In genomic region chr12:80061810-80062209, GRCm38 (mm10) we compare ENCODE assay signal across 11 mouse cellular contexts. TPM values are rescaled to one million over a fixed set of nuclear protein-coding genes. Genes with fewer than 3 reads are reported as not detected.
DNase-seq lines count a peak whose midpoint lies in the region; ATAC-seq and TF ChIP-seq lines count a peak whose summit lies in the region.
"Had no signal": no experiment of that assay in that cellular context is flagged by ENCODE, and none has a peak within 500 bp of the region (broad histone marks: within the 10 kb centered on the region; RNA-seq: fewer than 3 reads in every experiment).

No protein-coding gene starts in this region.

- no peak overlapping the region for H3K4me3 ChIP-seq in layer of hippocampus, adult 2 months
- no peak overlapping the region for H3K4me3 ChIP-seq in forebrain, embryonic 14.5 days (ENCODE audit: low read depth, low read length)
- H3K4me3 ChIP-seq in hindbrain, embryonic 12.5 days, result no peak overlapping the region
- H3K4me3 ChIP-seq in midbrain, embryonic 16.5 days (ENCODE audit: low read depth, low read length), result no peak overlapping the region

- TF ChIP-seq CTCF in layer of hippocampus, adult 2 months (conservative IDR thresholded peaks at IDR 0.05), result no peak

- H3K9me3 ChIP-seq in forebrain, embryonic 14.5 days (replicated peaks; ENCODE audit: control insufficient read depth, low read length), result no peaks in the 10 kb centered on the region
- H3K9me3 ChIP-seq in hindbrain, embryonic 12.5 days (replicated peaks), result no peaks in the 10 kb centered on the region
- no peaks in the 10 kb centered on the region for H3K9me3 ChIP-seq in midbrain, embryonic 16.5 days (replicated peaks; ENCODE audit: control insufficient read depth, low read length, poor library complexity, severe bottlenecking)

- 4% methylated on average over 5 of the region's 5 CpGs for WGBS in forebrain, embryonic 14.5 days
- 12% methylated on average over 5 of the region's 5 CpGs for WGBS in hindbrain, embryonic 12.5 days
- WGBS in midbrain, embryonic 16.5 days, result 6% methylated on average over 5 of the region's 5 CpGs

- DNase-seq in layer of hippocampus, adult 2 months (ENCODE audit: low spot score in 2 of 2), result no peak
- DNase-seq in layer of hippocampus, adult 18-20 months (ENCODE audit: low spot score in 2 of 2), result no peak
- DNase-seq in forebrain, embryonic 14.5 days (ENCODE audit: low spot score), result no peak
- DNase-seq in thymus, postnatal 0 days (ENCODE audit: low spot score), result no peak
- no peak for DNase-seq in layer of hippocampus, postnatal 10 days (ENCODE audit: low spot score in 2 of 2)
- no peak for DNase-seq in left cerebral cortex, postnatal 14 days (ENCODE audit: low spot score in 2 of 2)
- DNase-seq: adrenal gland, adult 2 months; kidney, adult 2 months; lung, postnatal 14 days had no signal

- H3K4me1 ChIP-seq in forebrain, embryonic 14.5 days (ENCODE audit: control insufficient read depth, insufficient read depth, low read length), result peaks cover 36% of the 10 kb centered on the region
- peaks cover 54% of the 10 kb centered on the region for H3K4me1 ChIP-seq in hindbrain, embryonic 12.5 days
- peaks cover 37% of the 10 kb centered on the region for H3K4me1 ChIP-seq in midbrain, embryonic 16.5 days (ENCODE audit: control insufficient read depth, insufficient read depth, low read length)

- intact Hi-C loops in left cerebral cortex, postnatal 14 days (cut with DNase I), result loop anchor here (2.0 kb wide), 1 partner anchor 49 kb away; no protein-coding TSS in a partner anchor

- H3K9ac ChIP-seq in forebrain, embryonic 14.5 days (ENCODE audit: low read length), result peak overlapping the region; percentile 4; the same call in 1 of the 2 replicates
- no peak overlapping the region for H3K9ac ChIP-seq in hindbrain, embryonic 12.5 days
- no peak overlapping the region for H3K9ac ChIP-seq in midbrain, embryonic 16.5 days (ENCODE audit: low read depth, low read length)

- ATAC-seq in forebrain, embryonic 14.5 days, result no peak
- ATAC-seq in hindbrain, embryonic 12.5 days (ENCODE audit: low FRiP score), result no peak; the same call in 1 of the 2 replicates
- ATAC-seq in midbrain, embryonic 16.5 days, result peak; percentile 49; the same call in 1 of the 2 replicates

- no peaks in the 10 kb centered on the region for H3K27me3 ChIP-seq in forebrain, embryonic 14.5 days (replicated peaks; ENCODE audit: control insufficient read depth, insufficient read depth, low read length)
- H3K27me3 ChIP-seq in hindbrain, embryonic 12.5 days, result no peaks in the 10 kb centered on the region
- no peaks in the 10 kb centered on the region for H3K27me3 ChIP-seq in midbrain, embryonic 16.5 days (ENCODE audit: control insufficient read depth, insufficient read depth, low read depth, low read length)

- peak overlapping the region; percentile 78 for H3K27ac ChIP-seq in layer of hippocampus, adult 2 months
- peak overlapping the region; percentile 91 for H3K27ac ChIP-seq in forebrain, embryonic 14.5 days (ENCODE audit: low read depth, low read length)
- peak overlapping the region; percentile 87 for H3K27ac ChIP-seq in hindbrain, embryonic 12.5 days
- H3K27ac ChIP-seq in midbrain, embryonic 16.5 days (ENCODE audit: low read length), result peak overlapping the region; percentile 77

- H3K4me2 ChIP-seq in forebrain, embryonic 14.5 days (ENCODE audit: low read length), result peak overlapping the region; percentile 31; the same call in 1 of the 2 replicates
- H3K4me2 ChIP-seq in hindbrain, embryonic 12.5 days (replicated peaks), result peak overlapping the region; percentile 15; the same call in 1 of the 2 replicates
- H3K4me2 ChIP-seq in midbrain, embryonic 16.5 days (ENCODE audit: low read length), result 0 out of 2 replicates have a peak overlapping the region, but pooled peaks have one; percentile 15

- no peaks in the 10 kb centered on the region for H3K36me3 ChIP-seq in forebrain, embryonic 14.5 days (ENCODE audit: control insufficient read depth, insufficient read depth, low read length)
- no peaks in the 10 kb centered on the region for H3K36me3 ChIP-seq in hindbrain, embryonic 12.5 days
- no peaks in the 10 kb centered on the region for H3K36me3 ChIP-seq in midbrain, embryonic 16.5 days (ENCODE audit: control insufficient read depth, insufficient read depth, low read length)

RNA-seq across cellular contexts. Expression of gene Zfp36l1, which starts 51.0 kb away (rescaled TPM):
- total RNA-seq in layer of hippocampus, adult 2 months (2021), result 10 to 100 TPM; 35.2 to 39.4 TPM
- total RNA-seq in layer of hippocampus, adult 18-20 months (2021), result 10 to 100 TPM; 40.0 to 53.4 TPM
- polyA plus RNA-seq in forebrain, embryonic 14.5 days (2014; fragmentation: Nextera tagmentation; extraction: Ambion mirVana), result 39.7 and 45.5 TPM in 2 replicates
- 87.2 and 92.3 TPM in 2 replicates for polyA plus RNA-seq in hindbrain, embryonic 12.5 days (2016; fragmentation: Nextera tagmentation; extraction: Ambion mirVana)
- polyA plus RNA-seq in midbrain, embryonic 16.5 days (2015; fragmentation: Nextera tagmentation; extraction: Ambion mirVana), result 26.5 and 29.9 TPM in 2 replicates
- polyA plus RNA-seq in thymus, postnatal 0 days (2015; fragmentation: Nextera tagmentation; extraction: Ambion mirVana), result 63.4 and 69.7 TPM in 2 replicates
- total RNA-seq in layer of hippocampus, postnatal 10 days (2021), result 10 to 100 TPM; 46.9 to 54.7 TPM
- total RNA-seq in left cerebral cortex, postnatal 14 days (2021), result 10 to 100 TPM; 36.3 to 39.5 TPM
